Mouse (Mus musculus): Measurements from ENCODE around the gene Tango6. TPM values are rescaled to one million over a fixed set of nuclear protein-coding genes. Genes with fewer than 3 reads are reported as not detected.

The Tango6 gene
- polyA plus RNA-seq, 1 experiment = 2.1 TPM

GRCm38 (mm10) chr8:106820553-106821515 is 138.0 kb downstream of the Tango6 start:
- Histone ChIP-seq H3K4me3 (ENCODE audit: low read depth, low read length) (no peak overlapping the region), H3K27ac (ENCODE audit: insufficient read depth, low read depth, low read length) (no peak overlapping the region), H3K4me1 (ENCODE audit: control insufficient read depth, insufficient read depth, insufficient read length, low read length) (peaks cover 4% of the 10 kb centered on the region), H3K27me3 (ENCODE audit: control insufficient read depth, insufficient read depth, low read length) (no peaks in the 10 kb centered on the region), H3K36me3 (ENCODE audit: control insufficient read depth, insufficient read depth, low read length) (no peaks in the 10 kb centered on the region)
- TF ChIP-seq POLR2A (IDR thresholded peaks at IDR 0.05; ENCODE audit: low read depth, low read length) (no peak), CTCF (IDR thresholded peaks at IDR 0.05; ENCODE audit: extremely low read depth, insufficient read length, insufficient replicate concordance, low read depth, low read length) (no peak)
- 86% methylated on average over 14 of the region's 14 CpGs for WGBS

GRCm38 (mm10) chr8:106828921-106829320 is 146.1 kb downstream of the Tango6 start:
- H3K4me3 ChIP-seq (ENCODE audit: low read depth, low read length) = no peak overlapping the region
- H3K4me1 ChIP-seq (ENCODE audit: control insufficient read depth, insufficient read depth, insufficient read length, low read length) = no peaks in the 10 kb centered on the region
- H3K27ac ChIP-seq (ENCODE audit: insufficient read depth, low read depth, low read length) = no peak overlapping the region
- no peaks in the 10 kb centered on the region for H3K27me3 ChIP-seq (ENCODE audit: control insufficient read depth, insufficient read depth, low read length)
- WGBS = 93% methylated on average over 6 of the region's 6 CpGs
- H3K36me3 ChIP-seq (ENCODE audit: control insufficient read depth, insufficient read depth, low read length) = no peaks in the 10 kb centered on the region
- TF ChIP-seq CTCF (IDR thresholded peaks at IDR 0.05; ENCODE audit: extremely low read depth, insufficient read length, insufficient replicate concordance, low read depth, low read length) (no peak), POLR2A (IDR thresholded peaks at IDR 0.05; ENCODE audit: low read depth, low read length) (no peak)

- no peaks in the 10 kb centered on the region for H3K4me1 ChIP-seq (ENCODE audit: control insufficient read depth, insufficient read depth, insufficient read length, low read length)
- no peak overlapping the region for H3K27ac ChIP-seq (ENCODE audit: insufficient read depth, low read depth, low read length)
- 45% methylated on average over 5 of the region's 5 CpGs for WGBS
- TF ChIP-seq CTCF (IDR thresholded peaks at IDR 0.05; ENCODE audit: extremely low read depth, insufficient read length, insufficient replicate concordance, low read depth, low read length) = no peak
- TF ChIP-seq POLR2A (IDR thresholded peaks at IDR 0.05; ENCODE audit: low read depth, low read length) = no peak
- H3K27me3 ChIP-seq (ENCODE audit: control insufficient read depth, insufficient read depth, low read length) = no peaks in the 10 kb centered on the region
- no peaks in the 10 kb centered on the region for H3K36me3 ChIP-seq (ENCODE audit: control insufficient read depth, insufficient read depth, low read length)
- H3K4me3 ChIP-seq (ENCODE audit: low read depth, low read length) = no peak overlapping the region
Observed at GRCm38 (mm10) chr8:106829526-106830045, 146.7 kb downstream of the Tango6 start.

GRCm38 (mm10) chr8:106834899-106835298 is 152.0 kb downstream of the Tango6 start:
- H3K27ac ChIP-seq (ENCODE audit: insufficient read depth, low read depth, low read length) = no peak overlapping the region
- WGBS = 86% methylated on average over 1 of the region's 1 CpGs
- H3K27me3 ChIP-seq (ENCODE audit: control insufficient read depth, insufficient read depth, low read length) = no peaks in the 10 kb centered on the region
- H3K4me3 ChIP-seq (ENCODE audit: low read depth, low read length) = no peak overlapping the region
- H3K36me3 ChIP-seq (ENCODE audit: control insufficient read depth, insufficient read depth, low read length) = no peaks in the 10 kb centered on the region
- no peak for TF ChIP-seq CTCF (IDR thresholded peaks at IDR 0.05; ENCODE audit: extremely low read depth, insufficient read length, insufficient replicate concordance, low read depth, low read length)
- TF ChIP-seq POLR2A (IDR thresholded peaks at IDR 0.05; ENCODE audit: low read depth, low read length) = no peak
- H3K4me1 ChIP-seq (ENCODE audit: control insufficient read depth, insufficient read depth, insufficient read length, low read length) = 0 out of 2 replicates have a peak, but pooled peaks cover 2% of the 10 kb centered on the region

- peaks cover 4% of the 10 kb centered on the region; the same call in 1 of the 2 replicates for H3K4me1 ChIP-seq (ENCODE audit: control insufficient read depth, insufficient read depth, insufficient read length, low read length)
- no peak overlapping the region for H3K4me3 ChIP-seq (ENCODE audit: low read depth, low read length)
- H3K36me3 ChIP-seq (ENCODE audit: control insufficient read depth, insufficient read depth, low read length) = no peaks in the 10 kb centered on the region
- TF ChIP-seq CTCF (IDR thresholded peaks at IDR 0.05; ENCODE audit: extremely low read depth, insufficient read length, insufficient replicate concordance, low read depth, low read length) = no peak
- TF ChIP-seq POLR2A (IDR thresholded peaks at IDR 0.05; ENCODE audit: low read depth, low read length) = no peak
- no peaks in the 10 kb centered on the region for H3K27me3 ChIP-seq (ENCODE audit: control insufficient read depth, insufficient read depth, low read length)
- 56% methylated on average over 6 of the region's 6 CpGs for WGBS
- no peak overlapping the region for H3K27ac ChIP-seq (ENCODE audit: insufficient read depth, low read depth, low read length)
Observed at GRCm38 (mm10) chr8:106836525-106836924, 153.7 kb downstream of the Tango6 start.

GRCm38 (mm10) chr8:106838803-106839202 is 155.9 kb downstream of the Tango6 start:
- WGBS = 18% methylated on average over 6 of the region's 6 CpGs
- Histone ChIP-seq H3K4me3 (ENCODE audit: low read depth, low read length) (no peak overlapping the region), H3K4me1 (ENCODE audit: control insufficient read depth, insufficient read depth, insufficient read length, low read length) (peaks cover 4% of the 10 kb centered on the region; the same call in 1 of the 2 replicates), H3K27ac (ENCODE audit: insufficient read depth, low read depth, low read length) (no peak overlapping the region), H3K36me3 (ENCODE audit: control insufficient read depth, insufficient read depth, low read length) (no peaks in the 10 kb centered on the region), H3K27me3 (ENCODE audit: control insufficient read depth, insufficient read depth, low read length) (no peaks in the 10 kb centered on the region)
- TF ChIP-seq CTCF (IDR thresholded peaks at IDR 0.05; ENCODE audit: extremely low read depth, insufficient read length, insufficient replicate concordance, low read depth, low read length) = no peak
- TF ChIP-seq POLR2A (IDR thresholded peaks at IDR 0.05; ENCODE audit: low read depth, low read length) = no peak
